Mouse (Mus musculus) liver, postnatal 0 days (tissue): Measurements from ENCODE around the gene Prkag2. TPM values are rescaled to one million over a fixed set of nuclear protein-coding genes. Genes with fewer than 3 reads are reported as not detected.

Experiments used
- ATAC-seq: fragments of 200-750 bp; cut with Nextera tagmentation; 2 replicates; pipeline ENCODE4 v1.8.0; 2017; ENCODE audit warnings: mild to moderate bottlenecking, moderate library complexity
- DNase-seq: peaks from one replicate; pipeline ENCODE4 v3.0.0-alpha.2; 2016
- H3K27ac ChIP-seq: fragments of 300-500 bp; sonication (generic); 2 replicates; pipeline ENCODE4 v1.5.1; 2014; ENCODE audit warnings: antibody characterized with exemption, moderate library complexity, mild to moderate bottlenecking, low read depth
- H3K27me3 ChIP-seq: fragments of 300-500 bp; sonication (generic); 2 replicates; pipeline ENCODE4 v1.6.1; 2014; ENCODE audit warnings: low read length, control low read depth, mixed read lengths; ENCODE audit not compliant: insufficient read depth
- H3K36me3 ChIP-seq: fragments of 300-500 bp; sonication (generic); replicated peaks from 2 replicates; pipeline ENCODE4 v1.6.1; 2014; ENCODE audit warnings: mild to moderate bottlenecking, control low read depth, low read length, moderate library complexity, mixed read lengths; ENCODE audit not compliant: insufficient read depth
- H3K4me1 ChIP-seq: fragments of 300-500 bp; sonication (generic); 2 replicates; pipeline ENCODE4 v1.6.1; 2014; ENCODE audit warnings: antibody characterized with exemption, mild to moderate bottlenecking, control low read depth; ENCODE audit not compliant: insufficient read depth
- H3K4me2 ChIP-seq: fragments of 300-500 bp; sonication (generic); 2 replicates; pipeline ENCODE4 v1.6.1; 2014; ENCODE audit warnings: low read depth, mild to moderate bottlenecking, low read length, moderate library complexity, mixed read lengths
- H3K4me3 ChIP-seq: fragments of 300-500 bp; sonication (generic); 2 replicates; pipeline ENCODE4 v1.5.1; 2014; ENCODE audit warnings: low read depth, low read length
- H3K9ac ChIP-seq: fragments of 300-500 bp; sonication (generic); replicated peaks from 2 replicates; pipeline ENCODE4 v1.6.1; 2014; ENCODE audit warnings: mild to moderate bottlenecking, moderate library complexity
- H3K9me3 ChIP-seq: fragments of 300-500 bp; sonication (generic); 2 replicates; pipeline ENCODE4 v1.6.1; 2016; ENCODE audit warnings: mild to moderate bottlenecking, control low read depth, low read length, mixed read lengths
- CTCF ChIP-seq: sonication (generic); IDR thresholded peaks from 2 replicates; pipeline ENCODE4 v1.5.1; 2016; ENCODE audit warnings: antibody characterized with exemption, low read depth
- EP300 ChIP-seq: IDR thresholded peaks from 2 replicates; pipeline ENCODE4 v1.6.1; 2016; ENCODE audit warnings: antibody characterized with exemption, low read depth, mild to moderate bottlenecking
- WGBS: fragments of 180-500 bp; shearing (Covaris S2); extraction: QIAGEN DNeasy Blood & Tissue Kit; methylation state at CpG from one replicate; pipeline ENCODE4 v1.1.7; 2014; ENCODE audit not compliant: insufficient replicate concordance; 5-methylcytosine and 5-hydroxymethylcytosine counted together
- polyA plus RNA-seq: library from polyadenylated mRNA; unstranded; fragments of >200 nt; fragmentation: Nextera tagmentation; extraction: Ambion mirVana; gene quantifications from 2 replicates; pipeline ENCODE4 v1.2.1, GENCODE M21; 2015

Prkag2 gene
- polyA plus RNA-seq, 1 experiment from 2014 or later: 6.8 TPM

- H3K4me1 ChIP-seq: peaks cover 15% of the 10 kb centered on the region
- H3K27ac ChIP-seq: no peak overlapping the region
- DNase-seq: no peak
- no peaks in the 10 kb centered on the region for H3K27me3 ChIP-seq
- H3K4me2 ChIP-seq: no peak overlapping the region
- WGBS: 60% methylated on average over 1 of the region's 1 CpGs
- no peak for ATAC-seq
- no peaks in the 10 kb centered on the region for H3K9me3 ChIP-seq
- TF ChIP-seq CTCF (no peak), EP300 (no peak)
- no peak overlapping the region for H3K4me3 ChIP-seq
- 0 out of 2 replicates have a peak, but pooled peaks cover 2% of the 10 kb centered on the region for H3K36me3 ChIP-seq
- H3K9ac ChIP-seq: no peak overlapping the region
Measured at GRCm38 (mm10) chr5:24984157-24984556, 116.3 kb downstream of the Prkag2 start.

- Histone ChIP-seq H3K27ac (no peak overlapping the region), H3K9me3 (no peaks in the 10 kb centered on the region), H3K9ac (no peak overlapping the region), H3K4me2 (no peak overlapping the region), H3K27me3 (no peaks in the 10 kb centered on the region), H3K36me3 (0 out of 2 replicates have a peak, but pooled peaks cover 2% of the 10 kb centered on the region), H3K4me1 (peaks cover 20% of the 10 kb centered on the region), H3K4me3 (no peak overlapping the region)
- DNase-seq (peak; percentile 71), ATAC-seq (peak; percentile 26; the same call in 1 of the 2 replicates)
- WGBS: 8% methylated on average over 3 of the region's 3 CpGs
- TF ChIP-seq EP300 (no peak), CTCF (peak; percentile 84)
Measured at GRCm38 (mm10) chr5:24983539-24983938, 116.9 kb downstream of the Prkag2 start.

- Histone ChIP-seq H3K4me2 (no peak overlapping the region), H3K4me1 (peaks cover 20% of the 10 kb centered on the region), H3K36me3 (0 out of 2 replicates have a peak, but pooled peaks cover 2% of the 10 kb centered on the region), H3K9me3 (no peaks in the 10 kb centered on the region), H3K4me3 (no peak overlapping the region), H3K27ac (no peak overlapping the region), H3K9ac (no peak overlapping the region), H3K27me3 (no peaks in the 10 kb centered on the region)
- TF ChIP-seq EP300 (no peak), CTCF (no peak)
- ATAC-seq (no peak), DNase-seq (no peak)
- 81% methylated on average over 3 of the region's 3 CpGs for WGBS
Measured at GRCm38 (mm10) chr5:24982258-24982657, 118.2 kb downstream of the Prkag2 start.

- no peak for ATAC-seq
- WGBS: 71% methylated on average over 6 of the region's 6 CpGs
Measured at GRCm38 (mm10) chr5:24981765-24982164, 118.7 kb downstream of the Prkag2 start.

GRCm38 (mm10) chr5:24979968-24980345 lies 120.5 kb downstream of the Prkag2 start:
- H3K27me3 ChIP-seq: no peaks in the 10 kb centered on the region
- TF ChIP-seq EP300: no peak; the same call in 1 of the 2 replicates
- TF ChIP-seq CTCF: no peak
- no peaks in the 10 kb centered on the region for H3K9me3 ChIP-seq
- H3K27ac ChIP-seq: 0 out of 2 replicates have a peak overlapping the region, but pooled peaks have one; percentile 37
- H3K4me3 ChIP-seq: no peak overlapping the region
- DNase-seq (no peak), ATAC-seq (peak; percentile 63)
- 0 out of 2 replicates have a peak, but pooled peaks cover 2% of the 10 kb centered on the region for H3K36me3 ChIP-seq
- peaks cover 23% of the 10 kb centered on the region for H3K4me1 ChIP-seq
- no peak overlapping the region for H3K9ac ChIP-seq
- 35% methylated on average over 10 of the region's 10 CpGs for WGBS
- H3K4me2 ChIP-seq: no peak overlapping the region

More at GRCm38 (mm10) chr5:24981765-24982164, 118.7 kb downstream of the Prkag2 start:
- no peak overlapping the region for H3K9ac ChIP-seq
- DNase-seq: no peak
- H3K9me3 ChIP-seq: no peaks in the 10 kb centered on the region
- no peak overlapping the region for H3K4me2 ChIP-seq
- H3K27ac ChIP-seq: no peak overlapping the region
- no peaks in the 10 kb centered on the region for H3K27me3 ChIP-seq
- peaks cover 23% of the 10 kb centered on the region for H3K4me1 ChIP-seq
- no peak overlapping the region for H3K4me3 ChIP-seq
- TF ChIP-seq CTCF (no peak), EP300 (no peak)
- 0 out of 2 replicates have a peak, but pooled peaks cover 2% of the 10 kb centered on the region for H3K36me3 ChIP-seq

- DNase-seq (no peak), ATAC-seq (peak; percentile 47)
- H3K4me2 ChIP-seq: no peak overlapping the region
- no peak overlapping the region for H3K9ac ChIP-seq
- peak overlapping the region; percentile 37; the same call in 1 of the 2 replicates for H3K27ac ChIP-seq
- WGBS: 27% methylated on average over 4 of the region's 4 CpGs
- peaks cover 23% of the 10 kb centered on the region for H3K4me1 ChIP-seq
- no peaks in the 10 kb centered on the region for H3K36me3 ChIP-seq
- H3K27me3 ChIP-seq: no peaks in the 10 kb centered on the region
- no peaks in the 10 kb centered on the region for H3K9me3 ChIP-seq
- TF ChIP-seq EP300 (peak; percentile 62; the same call in 1 of the 2 replicates), CTCF (peak; percentile 23; the same call in 1 of the 2 replicates)
- H3K4me3 ChIP-seq: no peak overlapping the region
Measured at GRCm38 (mm10) chr5:24979312-24979967, 121.0 kb downstream of the Prkag2 start.
